Mouse (Mus musculus): ENCODE results near the gene Zfyve9.

- TF ChIP-seq CTCF (IDR thresholded peaks at IDR 0.05; ENCODE audit: insufficient read depth, low read depth, low read length) (no peak), POLR2A (IDR thresholded peaks at IDR 0.05; ENCODE audit: insufficient read depth, low read depth, low read length) (no peak)
Measured at GRCm38 (mm10) chr4:108731582-108731981, 49.0 kb downstream of the Zfyve9 start.
